Mouse (Mus musculus) neural tube, embryonic 15.5 days (tissue): ENCODE data around the gene 0610030E20Rik. TPM values are rescaled to one million over a fixed set of nuclear protein-coding genes. Genes with fewer than 3 reads are reported as not detected.
A peak's percentile ranks its signal among the peaks of the same experiment; 100 is the strongest.

Experiments
- ATAC-seq: fragments of 200-750 bp; cut with Nextera tagmentation; 2 replicates; pipeline ENCODE4 v1.8.0; 2017; ENCODE audit warnings: mild to moderate bottlenecking, moderate TSS enrichment, moderate library complexity; ENCODE audit not compliant: low FRiP score
- H3K27ac ChIP-seq: fragments of 300-500 bp; sonication (generic); replicated peaks from 2 replicates; pipeline ENCODE4 v1.5.1; 2015; ENCODE audit warnings: mild to moderate bottlenecking, inconsistent platforms
- H3K27me3 ChIP-seq: fragments of 300-500 bp; sonication (generic); replicated peaks from 2 replicates; pipeline ENCODE4 v1.6.1; 2015; ENCODE audit warnings: inconsistent platforms
- H3K36me3 ChIP-seq: fragments of 300-500 bp; sonication (generic); 2 replicates; pipeline ENCODE4 v1.6.1; 2015; ENCODE audit warnings: inconsistent platforms
- H3K4me1 ChIP-seq: fragments of 300-500 bp; sonication (generic); 2 replicates; pipeline ENCODE4 v1.6.1; 2015; ENCODE audit warnings: inconsistent platforms
- H3K4me2 ChIP-seq: fragments of 300-500 bp; sonication (generic); 2 replicates; pipeline ENCODE4 v1.6.1; 2015; ENCODE audit warnings: inconsistent platforms, mild to moderate bottlenecking, moderate library complexity
- H3K4me3 ChIP-seq: fragments of 300-500 bp; sonication (generic); replicated peaks from 2 replicates; pipeline ENCODE4 v1.5.1; 2015; ENCODE audit warnings: mild to moderate bottlenecking, inconsistent platforms
- H3K9ac ChIP-seq: fragments of 300-500 bp; sonication (generic); replicated peaks from 2 replicates; pipeline ENCODE4 v1.6.1; 2015; ENCODE audit warnings: mild to moderate bottlenecking, inconsistent platforms
- H3K9me3 ChIP-seq: fragments of 300-500 bp; sonication (generic); replicated peaks from 2 replicates; pipeline ENCODE4 v1.6.1; 2016; ENCODE audit warnings: inconsistent platforms
- WGBS: fragments of 180-500 bp; shearing (Covaris S2); methylation state at CpG from one replicate; pipeline ENCODE4 v1.1.7; 2015; ENCODE audit warnings: mixed read lengths; 5-methylcytosine and 5-hydroxymethylcytosine counted together
- polyA plus RNA-seq: library from polyadenylated mRNA; unstranded; fragments of >200 nt; fragmentation: Nextera tagmentation; extraction: Ambion mirVana; gene quantifications from 2 replicates; pipeline ENCODE4 v1.2.1, GENCODE M21; 2015

The 0610030E20Rik gene
- 15.4 and 19.2 TPM in 2 replicates for polyA plus RNA-seq

GRCm38 (mm10) chr6:72347166-72347941 is at the start of gene 0610030E20Rik:
Gene 0610030E20Rik (plus strand): TSS chr6:72347317.
- Histone ChIP-seq H3K4me1 (peaks cover 54% of the 10 kb centered on the region), H3K27ac (peak within 1 kb of the TSS; percentile 88), H3K36me3 (peaks cover 25% of the 10 kb centered on the region), H3K9ac (peak within 1 kb of the TSS; percentile 72), H3K27me3 (no peaks in the 10 kb centered on the region), H3K4me3 (peak within 1 kb of the TSS; percentile 71), H3K9me3 (no peaks in the 10 kb centered on the region), H3K4me2 (peak within 1 kb of the TSS; percentile 80)
- peak; percentile 74 for ATAC-seq
- WGBS: under 1% methylated on average over 72 of the region's 72 CpGs

- Histone ChIP-seq H3K36me3 (no peaks in the 10 kb centered on the region), H3K4me1 (no peaks in the 10 kb centered on the region), H3K9ac (no peak overlapping the region), H3K4me2 (no peak overlapping the region), H3K27ac (no peak overlapping the region), H3K4me3 (no peak overlapping the region), H3K27me3 (no peaks in the 10 kb centered on the region), H3K9me3 (no peaks in the 10 kb centered on the region)
- 84% methylated on average over 3 of the region's 3 CpGs for WGBS
- no peak for ATAC-seq
Observed at GRCm38 (mm10) chr6:72297825-72298224, 49.3 kb upstream of the 0610030E20Rik start.

- 84% methylated on average over 11 of the region's 11 CpGs for WGBS
- Histone ChIP-seq H3K36me3 (no peaks in the 10 kb centered on the region), H3K4me2 (no peak overlapping the region), H3K27me3 (no peaks in the 10 kb centered on the region), H3K4me1 (no peaks in the 10 kb centered on the region), H3K9ac (no peak overlapping the region), H3K27ac (no peak overlapping the region), H3K9me3 (no peaks in the 10 kb centered on the region), H3K4me3 (no peak overlapping the region)
- ATAC-seq: no peak
Observed at GRCm38 (mm10) chr6:72302349-72302925, 44.7 kb upstream of the 0610030E20Rik start.

- Histone ChIP-seq H3K4me1 (no peaks in the 10 kb centered on the region), H3K4me2 (no peak overlapping the region), H3K27ac (no peak overlapping the region), H3K27me3 (no peaks in the 10 kb centered on the region), H3K36me3 (no peaks in the 10 kb centered on the region), H3K9ac (no peak overlapping the region), H3K9me3 (no peaks in the 10 kb centered on the region), H3K4me3 (no peak overlapping the region)
- ATAC-seq: no peak
- 55% methylated on average over 9 of the region's 9 CpGs for WGBS
Observed at GRCm38 (mm10) chr6:72303510-72303909, 43.6 kb upstream of the 0610030E20Rik start.

GRCm38 (mm10) chr6:72312198-72312597 is 34.9 kb upstream of the 0610030E20Rik start:
- Histone ChIP-seq H3K9me3 (no peaks in the 10 kb centered on the region), H3K36me3 (peaks cover 17% of the 10 kb centered on the region), H3K27ac (no peak overlapping the region), H3K4me3 (no peak overlapping the region), H3K27me3 (no peaks in the 10 kb centered on the region), H3K9ac (no peak overlapping the region), H3K4me1 (no peaks in the 10 kb centered on the region), H3K4me2 (no peak overlapping the region)
- 89% methylated on average over 3 of the region's 3 CpGs for WGBS
- no peak for ATAC-seq

GRCm38 (mm10) chr6:72313124-72313867 is 33.8 kb upstream of the 0610030E20Rik start:
- peaks cover 25% of the 10 kb centered on the region for H3K36me3 ChIP-seq
- no peaks in the 10 kb centered on the region for H3K9me3 ChIP-seq
- no peak overlapping the region for H3K9ac ChIP-seq
- H3K4me2 ChIP-seq: no peak overlapping the region
- no peaks in the 10 kb centered on the region for H3K4me1 ChIP-seq
- 89% methylated on average over 11 of the region's 11 CpGs for WGBS
- H3K27ac ChIP-seq: no peak overlapping the region
- no peak overlapping the region for H3K4me3 ChIP-seq
- no peak for ATAC-seq
- H3K27me3 ChIP-seq: no peaks in the 10 kb centered on the region

- Histone ChIP-seq H3K27me3 (no peaks in the 10 kb centered on the region), H3K27ac (no peak overlapping the region), H3K9ac (no peak overlapping the region), H3K9me3 (no peaks in the 10 kb centered on the region), H3K4me2 (no peak overlapping the region), H3K4me3 (no peak overlapping the region), H3K4me1 (no peaks in the 10 kb centered on the region), H3K36me3 (peaks cover 44% of the 10 kb centered on the region)
- no peak for ATAC-seq
- 88% methylated on average over 2 of the region's 2 CpGs for WGBS
Observed at GRCm38 (mm10) chr6:72315384-72315783, 31.7 kb upstream of the 0610030E20Rik start.

- no peaks in the 10 kb centered on the region for H3K27me3 ChIP-seq
- H3K9ac ChIP-seq: no peak overlapping the region
- H3K27ac ChIP-seq: no peak overlapping the region
- no peaks in the 10 kb centered on the region for H3K4me1 ChIP-seq
- H3K9me3 ChIP-seq: no peaks in the 10 kb centered on the region
- 81% methylated on average over 1 of the region's 1 CpGs for WGBS
- ATAC-seq: no peak
- H3K36me3 ChIP-seq: peaks cover 51% of the 10 kb centered on the region
- no peak overlapping the region for H3K4me2 ChIP-seq
- H3K4me3 ChIP-seq: no peak overlapping the region
Observed at GRCm38 (mm10) chr6:72316044-72316443, 31.1 kb upstream of the 0610030E20Rik start.

- Histone ChIP-seq H3K9ac (no peak overlapping the region), H3K4me3 (no peak overlapping the region), H3K4me1 (no peaks in the 10 kb centered on the region), H3K9me3 (no peaks in the 10 kb centered on the region), H3K27ac (no peak overlapping the region), H3K36me3 (peaks cover 72% of the 10 kb centered on the region), H3K27me3 (no peaks in the 10 kb centered on the region), H3K4me2 (no peak overlapping the region)
- no peak for ATAC-seq
- WGBS: 82% methylated on average over 5 of the region's 5 CpGs
Observed at GRCm38 (mm10) chr6:72318440-72318839, 28.7 kb upstream of the 0610030E20Rik start.

- H3K36me3 ChIP-seq: peaks cover 74% of the 10 kb centered on the region
- no peaks in the 10 kb centered on the region for H3K4me1 ChIP-seq
- no peak overlapping the region for H3K9ac ChIP-seq
- no peak for ATAC-seq
- no peaks in the 10 kb centered on the region for H3K9me3 ChIP-seq
- H3K27me3 ChIP-seq: no peaks in the 10 kb centered on the region
- no peak overlapping the region for H3K4me3 ChIP-seq
- H3K4me2 ChIP-seq: no peak overlapping the region
- 81% methylated on average over 11 of the region's 11 CpGs for WGBS
- H3K27ac ChIP-seq: no peak overlapping the region
Observed at GRCm38 (mm10) chr6:72319019-72319418, 28.1 kb upstream of the 0610030E20Rik start.

- H3K9ac ChIP-seq: no peak overlapping the region
- H3K27ac ChIP-seq: no peak overlapping the region
- no peaks in the 10 kb centered on the region for H3K27me3 ChIP-seq
- 87% methylated on average over 3 of the region's 3 CpGs for WGBS
- H3K4me3 ChIP-seq: no peak overlapping the region
- peaks cover 84% of the 10 kb centered on the region for H3K36me3 ChIP-seq
- H3K9me3 ChIP-seq: no peaks in the 10 kb centered on the region
- ATAC-seq: no peak
- no peaks in the 10 kb centered on the region for H3K4me1 ChIP-seq
- no peak overlapping the region for H3K4me2 ChIP-seq
Observed at GRCm38 (mm10) chr6:72322936-72323335, 24.2 kb upstream of the 0610030E20Rik start.
